Mouse (Mus musculus): Measurements from ENCODE around the gene Gstm1. TPM values are rescaled to one million over a fixed set of nuclear protein-coding genes. Genes with fewer than 3 reads are reported as not detected.
"Not testable (repeated sequence)": the region's sequence is repeated elsewhere in the genome, so short reads cannot be mapped to it uniquely, and the experiment has no call there.

Gstm1 gene
- polyA plus RNA-seq, 1 experiment from 2014 or later = 92.3 TPM

- ATAC-seq (ENCODE audit: low FRiP score) (no peak), DNase-seq (ENCODE audit: low spot score) (no peak)
- 93% methylated on average over 3 of the region's 3 CpGs for WGBS
- Histone ChIP-seq H3K27ac (no peak overlapping the region; the same call in 1 of the 2 replicates), H3K4me1 (replicated peaks; ENCODE audit: control insufficient read depth, insufficient read depth, low read length) (no peaks in the 10 kb centered on the region), H3K4me2 (replicated peaks) (no peak overlapping the region), H3K9ac (no peak overlapping the region), H3K27me3 (ENCODE audit: control insufficient read depth, insufficient read depth, low read length) (no peaks in the 10 kb centered on the region), H3K36me3 (replicated peaks; ENCODE audit: control insufficient read depth, insufficient read depth) (no peaks in the 10 kb centered on the region), H3K9me3 (ENCODE audit: control insufficient read depth, low read length) (no peaks in the 10 kb centered on the region), H3K4me3 (replicated peaks; ENCODE audit: low read length) (no peak overlapping the region)
Observed at GRCm38 (mm10) chr3:107999491-107999890, 18.3 kb downstream of the Gstm1 start.

GRCm38 (mm10) chr3:107998591-107998990, 19.2 kb downstream of the Gstm1 start:
- Histone ChIP-seq H3K9ac (no peak overlapping the region), H3K36me3 (replicated peaks; ENCODE audit: control insufficient read depth, insufficient read depth) (no peaks in the 10 kb centered on the region), H3K27me3 (ENCODE audit: control insufficient read depth, insufficient read depth, low read length) (no peaks in the 10 kb centered on the region), H3K27ac (no peak overlapping the region), H3K4me3 (replicated peaks; ENCODE audit: low read length) (no peak overlapping the region), H3K4me2 (replicated peaks) (no peak overlapping the region), H3K4me1 (replicated peaks; ENCODE audit: control insufficient read depth, insufficient read depth, low read length) (no peaks in the 10 kb centered on the region), H3K9me3 (ENCODE audit: control insufficient read depth, low read length) (no peaks in the 10 kb centered on the region)
- DNase-seq (ENCODE audit: low spot score) (no peak), ATAC-seq (ENCODE audit: low FRiP score) (no peak)
- WGBS = 84% methylated on average over 3 of the region's 3 CpGs

- Histone ChIP-seq H3K36me3 (replicated peaks; ENCODE audit: control insufficient read depth, insufficient read depth) (no peaks in the 10 kb centered on the region), H3K4me1 (replicated peaks; ENCODE audit: control insufficient read depth, insufficient read depth, low read length) (no peaks in the 10 kb centered on the region), H3K9ac (no peak overlapping the region), H3K27ac (no peak overlapping the region), H3K4me2 (replicated peaks) (no peak overlapping the region), H3K4me3 (replicated peaks; ENCODE audit: low read length) (no peak overlapping the region), H3K27me3 (ENCODE audit: control insufficient read depth, insufficient read depth, low read length) (no peaks in the 10 kb centered on the region), H3K9me3 (ENCODE audit: control insufficient read depth, low read length) (no peaks in the 10 kb centered on the region)
- DNase-seq (ENCODE audit: low spot score) = no peak
- ATAC-seq (ENCODE audit: low FRiP score) = no peak
- WGBS = 84% methylated on average over 4 of the region's 4 CpGs
Observed at GRCm38 (mm10) chr3:107996576-107996975, 21.2 kb downstream of the Gstm1 start.

- H3K27me3 ChIP-seq (ENCODE audit: control insufficient read depth, insufficient read depth, low read length); H3K4me1 ChIP-seq (replicated peaks; ENCODE audit: control insufficient read depth, insufficient read depth, low read length); H3K9me3 ChIP-seq (ENCODE audit: control insufficient read depth, low read length); H3K27ac ChIP-seq; H3K9ac ChIP-seq; H3K4me2 ChIP-seq (replicated peaks); ATAC-seq (ENCODE audit: low FRiP score); H3K36me3 ChIP-seq (replicated peaks; ENCODE audit: control insufficient read depth, insufficient read depth); H3K4me3 ChIP-seq (replicated peaks; ENCODE audit: low read length); DNase-seq (ENCODE audit: low spot score): not testable (repeated sequence)
- 70% methylated on average over 2 of the region's 2 CpGs for WGBS
Observed at GRCm38 (mm10) chr3:107995974-107996373, 21.8 kb downstream of the Gstm1 start.

- Histone ChIP-seq H3K4me3 (replicated peaks; ENCODE audit: low read length) (no peak within 1 kb of the TSS), H3K4me2 (replicated peaks) (no peak within 1 kb of the TSS), H3K9ac (no peak within 1 kb of the TSS), H3K27me3 (ENCODE audit: control insufficient read depth, insufficient read depth, low read length) (no peaks in the 10 kb centered on the region), H3K27ac (no peak within 1 kb of the TSS), H3K9me3 (ENCODE audit: control insufficient read depth, low read length) (no peaks in the 10 kb centered on the region), H3K36me3 (replicated peaks; ENCODE audit: control insufficient read depth, insufficient read depth) (no peaks in the 10 kb centered on the region), H3K4me1 (replicated peaks; ENCODE audit: control insufficient read depth, insufficient read depth, low read length) (no peaks in the 10 kb centered on the region)
- 69% methylated on average over 8 of the region's 8 CpGs for WGBS
- ATAC-seq (ENCODE audit: low FRiP score) (no peak), DNase-seq (ENCODE audit: low spot score) (no peak)
Observed at GRCm38 (mm10) chr3:107986041-107986562, 31.7 kb downstream of the Gstm1 start, which contains the start of gene Gstm2. Gene Gstm2, minus strand, starts transcription at chr3:107986453.

GRCm38 (mm10) chr3:107985141-107985540, 32.6 kb downstream of the Gstm1 start:
- not testable (repeated sequence) for DNase-seq (ENCODE audit: low spot score); H3K4me3 ChIP-seq (replicated peaks; ENCODE audit: low read length); H3K4me1 ChIP-seq (replicated peaks; ENCODE audit: control insufficient read depth, insufficient read depth, low read length); H3K36me3 ChIP-seq (replicated peaks; ENCODE audit: control insufficient read depth, insufficient read depth); H3K4me2 ChIP-seq (replicated peaks); H3K27me3 ChIP-seq (ENCODE audit: control insufficient read depth, insufficient read depth, low read length); ATAC-seq (ENCODE audit: low FRiP score); H3K9me3 ChIP-seq (ENCODE audit: control insufficient read depth, low read length); H3K27ac ChIP-seq; H3K9ac ChIP-seq
- 94% methylated on average over 2 of the region's 2 CpGs for WGBS

GRCm38 (mm10) chr3:107984471-107984870, 33.3 kb downstream of the Gstm1 start:
- ATAC-seq (ENCODE audit: low FRiP score) (no peak), DNase-seq (ENCODE audit: low spot score) (no peak)
- Histone ChIP-seq H3K4me3 (replicated peaks; ENCODE audit: low read length) (no peak overlapping the region), H3K9ac (no peak overlapping the region), H3K27me3 (ENCODE audit: control insufficient read depth, insufficient read depth, low read length) (no peaks in the 10 kb centered on the region), H3K27ac (no peak overlapping the region), H3K36me3 (replicated peaks; ENCODE audit: control insufficient read depth, insufficient read depth) (no peaks in the 10 kb centered on the region), H3K4me1 (replicated peaks; ENCODE audit: control insufficient read depth, insufficient read depth, low read length) (no peaks in the 10 kb centered on the region), H3K4me2 (replicated peaks) (no peak overlapping the region), H3K9me3 (ENCODE audit: control insufficient read depth, low read length) (no peaks in the 10 kb centered on the region)
- WGBS = 88% methylated on average over 5 of the region's 5 CpGs

GRCm38 (mm10) chr3:107983771-107984170, 34.0 kb downstream of the Gstm1 start:
- Histone ChIP-seq H3K27ac (no peak overlapping the region), H3K36me3 (replicated peaks; ENCODE audit: control insufficient read depth, insufficient read depth) (no peaks in the 10 kb centered on the region), H3K4me3 (replicated peaks; ENCODE audit: low read length) (no peak overlapping the region), H3K4me2 (replicated peaks) (no peak overlapping the region), H3K4me1 (replicated peaks; ENCODE audit: control insufficient read depth, insufficient read depth, low read length) (no peaks in the 10 kb centered on the region), H3K9me3 (ENCODE audit: control insufficient read depth, low read length) (no peaks in the 10 kb centered on the region), H3K27me3 (ENCODE audit: control insufficient read depth, insufficient read depth, low read length) (no peaks in the 10 kb centered on the region), H3K9ac (no peak overlapping the region)
- WGBS = 73% methylated on average over 3 of the region's 3 CpGs
- no peak for DNase-seq (ENCODE audit: low spot score)
- no peak for ATAC-seq (ENCODE audit: low FRiP score)

GRCm38 (mm10) chr3:107982726-107983125, 35.0 kb downstream of the Gstm1 start:
- ATAC-seq (ENCODE audit: low FRiP score) (no peak), DNase-seq (ENCODE audit: low spot score) (no peak)
- Histone ChIP-seq H3K36me3 (replicated peaks; ENCODE audit: control insufficient read depth, insufficient read depth) (no peaks in the 10 kb centered on the region), H3K4me2 (replicated peaks) (no peak overlapping the region), H3K4me1 (replicated peaks; ENCODE audit: control insufficient read depth, insufficient read depth, low read length) (no peaks in the 10 kb centered on the region), H3K27me3 (ENCODE audit: control insufficient read depth, insufficient read depth, low read length) (no peaks in the 10 kb centered on the region), H3K4me3 (replicated peaks; ENCODE audit: low read length) (no peak overlapping the region), H3K27ac (no peak overlapping the region), H3K9ac (no peak overlapping the region), H3K9me3 (ENCODE audit: control insufficient read depth, low read length) (no peaks in the 10 kb centered on the region)
- WGBS = 85% methylated on average over 6 of the region's 6 CpGs

GRCm38 (mm10) chr3:107981261-107981660, 36.5 kb downstream of the Gstm1 start:
- no peaks in the 10 kb centered on the region for H3K36me3 ChIP-seq (replicated peaks; ENCODE audit: control insufficient read depth, insufficient read depth)
- H3K27me3 ChIP-seq (ENCODE audit: control insufficient read depth, insufficient read depth, low read length) = no peaks in the 10 kb centered on the region
- H3K9ac ChIP-seq = no peak overlapping the region
- H3K9me3 ChIP-seq (ENCODE audit: control insufficient read depth, low read length) = no peaks in the 10 kb centered on the region
- no peaks in the 10 kb centered on the region for H3K4me1 ChIP-seq (replicated peaks; ENCODE audit: control insufficient read depth, insufficient read depth, low read length)
- 65% methylated on average over 3 of the region's 3 CpGs for WGBS
- H3K27ac ChIP-seq = no peak overlapping the region
- H3K4me2 ChIP-seq (replicated peaks) = no peak overlapping the region
- no peak for ATAC-seq (ENCODE audit: low FRiP score)
- no peak for DNase-seq (ENCODE audit: low spot score)
- no peak overlapping the region for H3K4me3 ChIP-seq (replicated peaks; ENCODE audit: low read length)
